Mouse (Mus musculus) T-cell, adult 2 months (primary cell): Measurements from ENCODE around the gene Hyal2.

Experiments
- DNase-seq: peaks from one replicate; pipeline ENCODE4 v3.0.0; 2022; ENCODE audit warnings: low spot score

The Hyal2 gene

DNA sequence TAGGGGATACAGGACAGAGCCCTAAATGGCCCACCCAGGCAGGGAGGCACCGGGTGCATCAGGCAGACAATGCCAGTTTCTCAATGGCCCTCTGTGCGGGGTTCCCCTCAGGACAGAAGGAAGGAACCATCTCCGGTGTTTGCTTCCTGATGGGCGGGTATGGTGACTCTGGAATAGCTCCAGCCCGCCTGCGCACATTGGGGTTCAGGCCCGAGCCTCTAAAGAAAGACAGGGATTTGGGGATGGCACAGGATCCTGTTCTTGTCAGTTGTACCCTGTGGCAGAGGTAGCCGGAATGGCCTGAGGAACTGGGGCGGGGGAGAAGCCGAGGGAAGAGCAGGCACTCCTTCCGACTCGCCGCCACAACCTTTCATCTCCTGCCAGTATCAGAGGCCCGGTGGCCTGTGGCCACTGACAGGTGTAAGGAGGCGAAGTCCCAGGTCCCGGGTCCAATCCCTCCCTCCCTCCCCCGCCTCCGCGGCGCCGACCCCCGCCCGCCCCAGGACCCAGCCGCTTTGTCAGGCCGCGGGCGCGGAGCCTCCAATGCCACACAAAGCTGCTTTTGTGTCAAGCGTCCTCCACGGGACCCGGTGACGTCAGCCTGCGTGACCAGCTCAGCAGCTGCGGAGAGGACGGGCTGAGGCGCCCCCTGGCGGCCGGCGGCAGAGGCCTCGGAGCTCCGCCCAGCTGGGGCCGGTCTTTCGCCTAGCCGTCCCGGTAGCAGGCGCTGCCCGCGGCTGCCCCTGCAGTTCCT is 44.6 kb downstream of the Hyal2 start:
- peak; percentile 96 for DNase-seq

DNA sequence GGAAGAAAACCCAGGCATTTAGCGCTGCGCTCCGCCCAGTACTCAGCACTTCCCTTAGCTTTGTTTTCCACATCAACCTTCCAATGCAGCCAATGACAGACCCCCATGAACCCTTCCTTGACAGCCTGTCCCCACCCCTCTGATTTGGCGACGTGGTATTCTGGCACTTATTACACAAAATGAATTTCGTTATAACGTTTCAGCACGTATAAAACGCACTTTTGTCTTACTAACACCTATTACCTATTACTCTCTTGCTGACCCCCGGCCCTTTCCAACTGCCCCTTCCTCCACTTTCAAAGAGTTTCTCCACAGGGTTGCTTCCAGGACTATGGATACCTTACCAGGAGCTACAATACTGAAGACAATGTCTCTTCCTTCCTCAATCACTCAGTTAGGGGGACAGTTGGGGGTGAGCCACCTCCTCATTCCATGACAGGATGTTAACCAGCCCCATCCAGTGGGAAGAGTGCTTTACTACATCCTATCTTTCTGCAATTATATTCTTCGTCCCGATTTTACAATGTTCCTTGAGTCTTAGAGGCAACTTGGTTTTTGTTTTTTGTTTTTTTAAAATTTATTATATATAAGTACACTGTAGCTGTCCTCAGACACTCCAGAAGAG is 45.3 kb downstream of the Hyal2 start:
- DNase-seq: no peak

DNA sequence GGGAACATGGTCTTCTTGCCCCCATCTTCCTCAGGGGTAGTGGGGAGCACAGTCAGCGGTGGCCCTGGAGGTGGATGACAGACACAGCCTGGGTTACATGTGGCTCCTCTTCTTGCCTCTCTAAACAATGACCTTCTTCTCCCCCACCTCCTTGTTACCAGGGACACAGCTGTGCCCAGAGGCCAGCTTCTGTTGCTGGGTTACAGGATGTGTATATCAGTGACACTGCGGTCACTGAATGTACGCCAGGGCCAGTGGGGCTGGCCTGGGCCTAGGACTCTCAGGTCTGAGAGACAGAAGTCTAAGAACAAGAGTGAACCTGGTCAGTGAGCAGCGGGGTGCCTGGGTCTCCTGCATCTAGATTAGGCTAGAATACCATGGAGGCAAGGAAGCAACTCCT is 47.3 kb downstream of the Hyal2 start:
- no peak for DNase-seq

DNA sequence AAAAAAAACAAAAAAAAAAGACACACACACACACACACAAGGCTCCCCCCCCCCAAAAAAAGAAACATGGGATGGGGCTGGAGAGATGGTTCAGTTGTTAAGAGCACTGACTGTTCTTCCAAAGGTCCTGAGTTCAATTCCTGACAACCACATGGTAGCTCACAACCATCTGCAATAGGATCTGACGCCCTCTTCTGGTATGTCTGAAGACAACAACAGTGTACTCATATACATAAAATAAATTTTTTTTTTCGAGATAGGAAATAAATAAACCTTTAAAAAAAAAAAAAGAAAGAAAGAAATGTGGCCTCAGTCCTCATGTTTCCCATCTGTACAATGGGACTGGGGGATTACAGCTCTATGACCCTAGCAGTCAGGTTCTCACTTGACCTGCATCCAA is 49.7 kb downstream of the Hyal2 start:
- DNase-seq: no peak

DNA sequence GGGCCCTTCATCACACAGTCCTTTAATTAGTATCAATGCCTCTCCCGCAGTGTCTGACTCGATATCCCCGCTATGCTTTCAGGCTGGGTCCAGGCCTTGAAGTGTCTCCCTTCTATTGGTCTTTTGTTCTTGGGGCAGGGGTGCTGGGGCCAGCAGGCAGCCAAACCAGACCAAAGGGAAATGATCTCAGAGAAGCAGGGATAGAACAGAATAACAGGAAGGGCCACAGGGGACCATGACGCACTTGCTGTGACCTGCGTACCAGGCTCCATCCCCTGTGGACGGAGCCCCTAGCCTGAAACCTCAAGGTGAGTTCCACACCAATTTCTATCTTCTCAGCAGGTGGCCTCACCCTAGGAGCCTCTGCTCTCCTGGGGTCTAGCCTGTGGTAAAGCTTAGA is 50.4 kb downstream of the Hyal2 start:
- DNase-seq: no peak

DNA sequence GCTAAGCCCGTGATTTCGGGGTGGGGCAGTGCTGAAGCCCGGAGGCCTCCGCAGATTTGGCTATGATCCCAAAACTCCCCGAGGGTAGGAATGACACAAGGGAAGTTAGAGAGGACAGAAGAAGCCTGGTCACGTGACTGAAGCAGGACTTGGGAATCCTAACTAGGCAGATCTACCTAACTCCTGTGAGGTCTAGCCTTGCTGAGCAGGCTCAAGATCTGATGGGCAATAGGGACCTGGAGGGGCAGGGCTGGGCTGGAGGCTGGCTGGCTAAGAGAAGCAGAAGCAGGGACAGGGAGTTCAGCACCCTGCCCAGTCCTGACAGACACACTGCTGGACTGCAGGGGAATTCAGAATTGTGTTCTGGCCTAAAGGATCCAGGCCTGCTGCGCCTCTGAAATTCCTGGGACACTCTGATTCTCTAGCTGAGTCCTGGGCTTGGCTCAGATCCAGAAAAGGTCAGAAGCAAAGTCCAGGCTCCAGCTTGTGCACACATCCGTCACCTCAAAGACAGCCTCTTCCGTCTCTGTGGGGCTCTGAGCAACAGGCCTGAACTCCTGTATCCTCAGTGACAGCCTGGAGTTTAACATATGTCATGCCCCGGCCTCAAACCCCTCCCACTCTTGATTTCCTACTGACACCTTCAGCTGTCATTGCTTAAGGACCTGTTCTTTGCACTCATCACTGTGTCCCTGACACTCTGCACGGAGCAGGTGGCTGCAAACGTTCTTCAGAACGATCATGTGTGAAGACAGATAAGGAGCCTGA is 51.2 kb downstream of the Hyal2 start:
- DNase-seq: no peak

DNA sequence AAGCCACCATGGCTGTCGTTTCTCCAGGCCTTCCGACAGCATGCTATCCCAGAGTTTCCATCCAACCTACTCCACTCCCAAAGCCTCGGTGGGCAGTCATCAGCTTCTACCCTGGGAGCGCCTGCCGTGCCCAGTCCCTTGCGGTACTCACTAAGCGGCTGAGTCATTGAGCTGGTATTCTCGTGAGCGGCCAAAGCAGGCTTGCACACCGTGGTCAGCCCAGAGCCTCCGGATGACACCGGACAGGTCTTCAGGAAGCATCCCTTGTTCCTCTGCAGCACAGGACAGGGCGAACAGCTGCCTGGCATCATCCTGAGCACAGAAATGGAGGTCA is 51.8 kb downstream of the Hyal2 start:
- DNase-seq: no peak

DNA sequence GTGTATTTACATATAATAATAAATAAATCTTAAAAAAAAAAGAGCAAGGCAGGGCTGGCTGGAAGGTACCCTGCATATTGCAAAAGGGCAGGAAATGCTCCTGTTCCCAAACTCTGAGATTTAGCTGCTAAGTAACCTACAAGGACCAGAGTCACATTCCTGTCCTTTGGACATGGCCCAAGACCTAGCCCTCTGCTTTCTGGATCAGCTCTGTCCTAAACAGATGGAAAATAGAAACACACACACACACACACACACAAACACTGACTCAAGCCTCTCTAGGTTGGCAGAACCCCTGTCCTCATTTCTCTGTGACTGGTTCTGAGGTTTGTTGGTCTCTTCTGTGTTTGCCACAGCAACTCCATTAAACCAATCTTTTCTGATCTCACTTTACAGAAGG is 53.2 kb downstream of the Hyal2 start:
- DNase-seq: no peak
